Mouse (Mus musculus) myocyte (in vitro differentiated cells): ENCODE measurements around the gene Rcc2. TPM values are rescaled to one million over a fixed set of nuclear protein-coding genes. Genes with fewer than 3 reads are reported as not detected.

Source experiments
- H3K27me3 ChIP-seq: one replicate; pipeline ENCODE4 v1.6.1; 2011; ENCODE audit not compliant: control insufficient read depth, insufficient read depth, insufficient read length
- H3K36me3 ChIP-seq: one replicate; pipeline ENCODE4 v1.6.1; 2011; ENCODE audit not compliant: control insufficient read depth, insufficient read depth
- H3K4me2 ChIP-seq: one replicate; pipeline ENCODE4 v1.6.1; 2011; ENCODE audit warnings: low read depth, control low read depth
- H3K4me3 ChIP-seq: one replicate; pipeline ENCODE4 v1.5.1; 2011; ENCODE audit warnings: mild to moderate bottlenecking, control low read depth, moderate library complexity
- H3K79me2 ChIP-seq: one replicate; pipeline ENCODE4 v1.6.1; 2011; ENCODE audit not compliant: control insufficient read depth, insufficient read depth
- H3ac ChIP-seq: one replicate; pipeline ENCODE4 v1.6.1; 2011; ENCODE audit not compliant: control insufficient read depth, insufficient read length
- CEBPB ChIP-seq: IDR thresholded peaks from 2 replicates; pipeline ENCODE4 v1.6.1; 2011; ENCODE audit warnings: mild to moderate bottlenecking, moderate library complexity; ENCODE audit not compliant: poor library complexity, insufficient read depth, severe bottlenecking
- E2F4 ChIP-seq: IDR thresholded peaks from one replicate; pipeline ENCODE4 v1.6.1; 2011; ENCODE audit warnings: mild to moderate bottlenecking, control low read depth, moderate library complexity; ENCODE audit not compliant: insufficient read depth
- MAX ChIP-seq: IDR thresholded peaks from one replicate; pipeline ENCODE4 v1.6.1; 2011; ENCODE audit warnings: low read depth, mild to moderate bottlenecking, control low read depth
- MYOD1 ChIP-seq, 3 experiments: IDR thresholded peaks; one replicate each; pipeline ENCODE4 v1.6.1; 2011; ENCODE audit warnings: control low read depth in 2 of 3, low read depth in 2 of 3, mild to moderate bottlenecking in 2 of 3, moderate library complexity in 1 of 3; ENCODE audit not compliant: insufficient read length in 2 of 3, control insufficient read depth in 1 of 3
- MYOG ChIP-seq, 3 experiments: IDR thresholded peaks; one replicate each; pipeline ENCODE4 v1.6.1; 2011; ENCODE audit warnings: control low read depth in 2 of 3, low read depth in 2 of 3, mild to moderate bottlenecking in 2 of 3; ENCODE audit not compliant: insufficient read length in 2 of 3, control insufficient read depth in 1 of 3, insufficient read depth in 1 of 3
- POLR2A ChIP-seq: IDR thresholded peaks from one replicate; pipeline ENCODE4 v1.6.1; 2011; ENCODE audit warnings: low read depth, mild to moderate bottlenecking, control low read depth, moderate library complexity; ENCODE audit not compliant: insufficient read length
- POLR2AphosphoS2 ChIP-seq: IDR thresholded peaks from one replicate; pipeline ENCODE4 v1.6.1; 2011; ENCODE audit warnings: low read depth, control low read depth; ENCODE audit not compliant: insufficient read length
- REST ChIP-seq: IDR thresholded peaks from one replicate; pipeline ENCODE4 v1.6.1; 2011; ENCODE audit warnings: mild to moderate bottlenecking, control low read depth, moderate library complexity; ENCODE audit not compliant: insufficient read depth, insufficient read length
- SRF ChIP-seq: IDR thresholded peaks from one replicate; pipeline ENCODE4 v1.6.1; 2011; ENCODE audit warnings: low read depth; ENCODE audit not compliant: control insufficient read depth, insufficient read length
- TCF12 ChIP-seq: IDR thresholded peaks from one replicate; pipeline ENCODE4 v1.6.1; 2011; ENCODE audit warnings: mild to moderate bottlenecking, control low read depth; ENCODE audit not compliant: poor library complexity, insufficient read depth, severe bottlenecking
- TCF3 ChIP-seq: IDR thresholded peaks from one replicate; pipeline ENCODE4 v1.6.1; 2011; ENCODE audit warnings: low read depth, control low read depth; ENCODE audit not compliant: insufficient read length
- USF1 ChIP-seq: IDR thresholded peaks from one replicate; pipeline ENCODE4 v1.6.1; 2011; ENCODE audit warnings: low read depth, mild to moderate bottlenecking, control low read depth, moderate library complexity
- polyA plus RNA-seq: library from polyadenylated mRNA; unstranded; fragments of >200 nt; fragmentation: generic; extraction: Trizol; gene quantifications from one replicate; pipeline ENCODE4 v1.2.1, GENCODE M21; 2012; ENCODE audit warnings: missing spikeins

The Rcc2 gene
- polyA plus RNA-seq, 1 experiment: 167 TPM

- H3K4me3 ChIP-seq: no peak overlapping the region
- no peaks in the 10 kb centered on the region for H3K79me2 ChIP-seq
- H3ac ChIP-seq: no peak overlapping the region
- peaks cover 18% of the 10 kb centered on the region for H3K27me3 ChIP-seq
- TF ChIP-seq MAX (no peak), REST (no peak), CEBPB (no peak), TCF12 (no peak)
- H3K36me3 ChIP-seq: no peaks in the 10 kb centered on the region
- H3K4me2 ChIP-seq: no peak overlapping the region
These were observed 40.3 kb downstream of the Rcc2 start for GRCm38 (mm10) chr4:140740655-140741054.

DNA sequence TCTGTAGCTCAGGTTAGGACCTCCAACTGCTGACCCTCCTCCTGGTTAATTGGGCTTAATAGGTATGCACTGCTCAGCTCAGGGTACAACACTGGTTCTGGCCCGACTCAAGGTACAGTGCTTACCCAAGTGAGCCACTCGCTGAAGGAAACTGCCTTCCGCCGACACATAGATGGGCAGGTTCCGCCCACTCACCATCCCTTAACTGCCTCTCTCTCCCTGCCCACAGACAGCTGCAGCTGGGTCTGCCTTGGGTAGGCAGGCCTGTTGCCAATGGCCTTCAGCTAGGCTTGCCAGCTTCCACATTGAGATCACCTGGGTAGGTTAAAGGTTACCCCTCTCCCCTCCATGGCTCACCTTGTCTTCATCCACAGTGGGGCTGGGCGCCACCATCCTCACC, 41.1 kb downstream of the Rcc2 start:
- TF ChIP-seq SRF: peak; percentile 32
- TF ChIP-seq MYOG (IDR thresholded peaks at IDR 0.05; ENCODE audit: control insufficient read depth in 1 of 3, insufficient read depth in 1 of 3, insufficient read length in 2 of 3, low read depth in 2 of 3): peak; percentile 53 to 94 (median 92)
- TF ChIP-seq USF1: no peak
- TF ChIP-seq POLR2A: no peak
- peak in 2 of 3 experiments; percentile 83 to 94 for TF ChIP-seq MYOD1 (IDR thresholded peaks at IDR 0.05; ENCODE audit: control insufficient read depth in 1 of 3, insufficient read length in 2 of 3, low read depth in 2 of 3)
- Histone ChIP-seq H3K4me3 (no peak overlapping the region), H3K79me2 (no peaks in the 10 kb centered on the region), H3K27me3 (peaks cover 17% of the 10 kb centered on the region), H3ac (no peak overlapping the region), H3K4me2 (no peak overlapping the region), H3K36me3 (no peaks in the 10 kb centered on the region)

DNA sequence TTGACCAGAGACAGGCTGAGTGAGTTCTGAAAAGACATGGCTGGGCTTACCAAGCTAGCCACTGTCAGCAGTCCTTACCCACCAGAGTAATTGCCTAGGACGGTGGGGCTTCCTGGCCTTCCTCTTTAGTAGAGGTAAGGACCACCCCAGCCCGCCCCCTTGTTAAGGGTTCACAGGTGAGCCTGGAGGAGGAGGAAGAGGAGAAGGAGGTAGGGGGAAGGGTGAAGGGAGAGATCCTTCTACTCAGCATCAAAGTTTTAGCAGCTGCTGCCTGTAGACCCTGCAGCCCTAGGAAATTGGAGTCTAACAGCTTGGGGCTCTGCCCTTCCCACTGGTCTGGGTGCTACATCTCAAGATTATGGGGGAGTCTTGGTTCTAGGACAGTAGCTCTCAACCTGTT, 42.2 kb downstream of the Rcc2 start, which contains the start of gene Padi6:
Padi6 (minus strand) TSS at position 101 of the 400 bp plus-strand sequence.
- H3K4me3 ChIP-seq: no peak within 1 kb of the TSS
- H3K27me3 ChIP-seq: peaks cover 17% of the 10 kb centered on the region
- TF ChIP-seq MAX (no peak), CEBPB (no peak), POLR2AphosphoS2 (no peak), USF1 (no peak), REST (no peak), POLR2A (no peak), TCF12 (no peak), SRF (no peak), MYOD1 (IDR thresholded peaks at IDR 0.05; ENCODE audit: control insufficient read depth in 1 of 3, insufficient read length in 2 of 3, low read depth in 2 of 3) (no peak), MYOG (IDR thresholded peaks at IDR 0.05; ENCODE audit: control insufficient read depth in 1 of 3, insufficient read depth in 1 of 3, insufficient read length in 2 of 3, low read depth in 2 of 3) (no peak), TCF3 (no peak)
- H3K4me2 ChIP-seq: no peak within 1 kb of the TSS
- H3ac ChIP-seq: no peak within 1 kb of the TSS
- H3K36me3 ChIP-seq: no peaks in the 10 kb centered on the region
- no peaks in the 10 kb centered on the region for H3K79me2 ChIP-seq

GRCm38 (mm10) chr4:140743086-140743485, 42.7 kb downstream of the Rcc2 start:
- Histone ChIP-seq H3K79me2 (no peaks in the 10 kb centered on the region), H3K4me2 (no peak overlapping the region), H3K36me3 (no peaks in the 10 kb centered on the region), H3K27me3 (peaks cover 17% of the 10 kb centered on the region), H3ac (no peak overlapping the region), H3K4me3 (no peak overlapping the region)
- no peak for TF ChIP-seq MYOG (IDR thresholded peaks at IDR 0.05; ENCODE audit: control insufficient read depth in 1 of 3, insufficient read depth in 1 of 3, insufficient read length in 2 of 3, low read depth in 2 of 3)
- peak in 1 of 3 experiments; percentile 7 for TF ChIP-seq MYOD1 (IDR thresholded peaks at IDR 0.05; ENCODE audit: control insufficient read depth in 1 of 3, insufficient read length in 2 of 3, low read depth in 2 of 3)
- no peak for TF ChIP-seq REST
- TF ChIP-seq POLR2A: no peak
- TF ChIP-seq CEBPB: no peak

DNA sequence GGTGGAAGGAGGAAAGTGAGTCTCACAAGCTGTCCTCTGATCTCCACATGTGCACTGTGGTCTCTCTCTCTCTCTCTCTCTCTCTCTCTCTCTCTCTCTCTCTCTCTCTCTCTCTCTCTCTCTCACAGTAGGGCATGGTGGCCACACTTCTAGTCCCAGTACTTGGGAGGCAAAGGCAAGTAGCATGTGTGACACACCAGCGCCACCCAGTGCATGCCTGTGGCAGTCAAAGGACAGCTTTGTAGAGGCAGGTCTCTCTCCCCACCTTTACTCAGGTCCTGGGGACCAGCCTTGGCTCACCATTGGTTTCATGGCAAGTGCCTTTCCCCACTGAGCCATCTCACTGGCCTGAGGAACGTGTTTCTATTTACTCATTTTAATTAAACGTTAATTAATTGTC, 44.3 kb downstream of the Rcc2 start:
- Histone ChIP-seq H3K4me3 (no peak overlapping the region), H3K4me2 (no peak overlapping the region), H3K27me3 (peaks cover 17% of the 10 kb centered on the region), H3K79me2 (no peaks in the 10 kb centered on the region), H3K36me3 (no peaks in the 10 kb centered on the region), H3ac (no peak overlapping the region)
- TF ChIP-seq USF1 (no peak), POLR2AphosphoS2 (no peak), E2F4 (no peak), TCF12 (no peak), MYOD1 (IDR thresholded peaks at IDR 0.05; ENCODE audit: control insufficient read depth in 1 of 3, insufficient read length in 2 of 3, low read depth in 2 of 3) (no peak), SRF (no peak), CEBPB (no peak), MAX (no peak), TCF3 (no peak), MYOG (IDR thresholded peaks at IDR 0.05; ENCODE audit: control insufficient read depth in 1 of 3, insufficient read depth in 1 of 3, insufficient read length in 2 of 3, low read depth in 2 of 3) (no peak), POLR2A (no peak), REST (no peak)
